Mouse (Mus musculus) 416B (cell line): Measurements from ENCODE around the gene Dnah5.
"Not testable (repeated sequence)": the region's sequence is repeated elsewhere in the genome, so short reads cannot be mapped to it uniquely, and the experiment has no call there.

Experiments used
- DNase-seq: peaks from one replicate; pipeline ENCODE4 v3.0.0; 2011; ENCODE audit warnings: low read depth

The Dnah5 gene

GRCm38 (mm10) chr15:28307131-28307530, 103.6 kb downstream of the Dnah5 start:
- no peak for DNase-seq

GRCm38 (mm10) chr15:28307884-28308283, 104.3 kb downstream of the Dnah5 start:
- DNase-seq = no peak

- DNase-seq = no peak
These were observed 107.0 kb downstream of the Dnah5 start for GRCm38 (mm10) chr15:28310516-28310915.

- DNase-seq = no peak
These were observed 109.9 kb downstream of the Dnah5 start for GRCm38 (mm10) chr15:28313451-28313850.

GRCm38 (mm10) chr15:28315812-28316528, 112.4 kb downstream of the Dnah5 start:
- DNase-seq = peak; percentile 20

GRCm38 (mm10) chr15:28322533-28322932, 119.0 kb downstream of the Dnah5 start:
- DNase-seq = no peak

GRCm38 (mm10) chr15:28326985-28327384, 123.4 kb downstream of the Dnah5 start:
- DNase-seq = no peak

- DNase-seq = no peak
These were observed 123.9 kb downstream of the Dnah5 start for GRCm38 (mm10) chr15:28327441-28327840.

- DNase-seq = no peak
These were observed 137.6 kb downstream of the Dnah5 start for GRCm38 (mm10) chr15:28341151-28341550.

GRCm38 (mm10) chr15:28367561-28367960, 164.0 kb downstream of the Dnah5 start:
- no peak for DNase-seq

GRCm38 (mm10) chr15:28370431-28370830, 166.9 kb downstream of the Dnah5 start:
- no peak for DNase-seq

GRCm38 (mm10) chr15:28371506-28371905, 168.0 kb downstream of the Dnah5 start:
- no peak for DNase-seq

GRCm38 (mm10) chr15:28374394-28374793, 170.8 kb downstream of the Dnah5 start:
- DNase-seq = peak; percentile 15

- no peak for DNase-seq
These were observed 177.4 kb downstream of the Dnah5 start for GRCm38 (mm10) chr15:28380909-28381308.

GRCm38 (mm10) chr15:28393723-28394122, 190.2 kb downstream of the Dnah5 start:
- DNase-seq = not testable (repeated sequence)

- DNase-seq = no peak
These were observed 191.9 kb downstream of the Dnah5 start for GRCm38 (mm10) chr15:28395481-28395880.

- DNase-seq = no peak
These were observed 194.9 kb downstream of the Dnah5 start for GRCm38 (mm10) chr15:28398472-28398871.

GRCm38 (mm10) chr15:28399258-28399657, 195.7 kb downstream of the Dnah5 start:
- DNase-seq = no peak

GRCm38 (mm10) chr15:28404630-28405029, 201.1 kb downstream of the Dnah5 start:
- no peak for DNase-seq

GRCm38 (mm10) chr15:28405136-28405535, 201.6 kb downstream of the Dnah5 start:
- no peak for DNase-seq

GRCm38 (mm10) chr15:28439702-28440101, 236.2 kb downstream of the Dnah5 start:
- DNase-seq = no peak

- DNase-seq = no peak
These were observed 240.9 kb downstream of the Dnah5 start for GRCm38 (mm10) chr15:28444494-28444893.

GRCm38 (mm10) chr15:28461091-28461778, 257.7 kb downstream of the Dnah5 start:
- DNase-seq = not testable (repeated sequence)
